Mouse (Mus musculus): ENCODE results near the gene Ptgir.
A peak's percentile ranks its signal among the peaks of the same experiment; 100 is the strongest.

GRCm38 (mm10) chr7:16944061-16944807 lies 37.9 kb downstream of the Ptgir start, which contains the start of gene Pnmal2:
- TF ChIP-seq POLR2A (IDR thresholded peaks at IDR 0.05; ENCODE audit: control insufficient read depth, extremely low read depth, insufficient read depth, low read length, poor library complexity), result peak; percentile 69
- TF ChIP-seq CTCF (IDR thresholded peaks at IDR 0.05; ENCODE audit: borderline replicate concordance, control insufficient read depth, extremely low read depth, insufficient read depth, low read length, poor library complexity), result peak; percentile 63; the same call in 1 of the 2 replicates

All from thymus, adult 2 months (tissue).